In the genomic region with DNA sequence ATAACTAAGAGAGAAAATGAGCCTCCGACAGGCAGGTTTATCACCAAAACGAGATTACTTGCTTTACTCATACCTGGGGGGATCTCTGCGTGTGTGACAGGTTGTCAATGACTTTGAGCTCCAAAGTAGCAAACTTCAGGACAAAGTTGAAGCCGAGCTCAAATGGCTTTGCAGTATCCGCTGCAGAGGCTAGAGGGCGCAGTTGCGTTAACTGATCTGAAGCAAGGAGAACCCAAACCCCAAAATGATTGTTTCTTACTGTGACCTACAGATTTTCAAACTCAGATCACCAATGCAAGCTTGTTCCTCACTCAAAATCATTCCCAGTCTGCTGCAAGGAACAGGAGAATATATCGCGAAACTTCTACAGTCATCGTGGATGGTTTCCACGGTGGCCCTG, we compare ENCODE assay signal across 9 mouse cellular contexts. TPM values are rescaled to one million over a fixed set of nuclear protein-coding genes. Genes with fewer than 3 reads are reported as not detected.
DNase-seq lines count a peak whose midpoint lies in the region; ATAC-seq and TF ChIP-seq lines count a peak whose summit lies in the region.
"Had no signal": no experiment of that assay in that cellular context is flagged by ENCODE, and none has a peak within 500 bp of the region (broad histone marks: within the 10 kb centered on the region; RNA-seq: fewer than 3 reads in every experiment).

No protein-coding gene starts in this region.

- H3K27ac ChIP-seq in intestine, postnatal 0 days (ENCODE audit: low read depth, low read length), result no peak overlapping the region
- no peak overlapping the region for H3K27ac ChIP-seq in intestine, embryonic 16.5 days (ENCODE audit: low read length)
- H3K27ac ChIP-seq in embryonic fibroblast, embryonic 13.5 days (ENCODE audit: insufficient read depth, low read length), result no peak overlapping the region
- no peak overlapping the region for H3K27ac ChIP-seq in liver, adult 2 months (replicated peaks; ENCODE audit: insufficient read depth, low read depth, low read length)
- H3K27ac ChIP-seq: embryonic facial prominence, embryonic 13.5 days had no signal

- no peaks in the 10 kb centered on the region for H3K9me3 ChIP-seq in intestine, postnatal 0 days (ENCODE audit: control insufficient read depth)
- H3K9me3 ChIP-seq in intestine, embryonic 16.5 days (ENCODE audit: control insufficient read depth, low read length), result no peaks in the 10 kb centered on the region
- H3K9me3 ChIP-seq: embryonic facial prominence, embryonic 13.5 days had no signal

- TF ChIP-seq CTCF in intestine, postnatal 0 days (IDR thresholded peaks at IDR 0.05; ENCODE audit: low read depth), result peak; percentile 86
- peak; percentile 67; the same call in 1 of the 2 replicates for TF ChIP-seq CTCF in embryonic fibroblast, embryonic 13.5 days (IDR thresholded peaks at IDR 0.05; ENCODE audit: borderline replicate concordance, insufficient read depth, low read length)
- TF ChIP-seq CTCF in liver, adult 2 months (IDR thresholded peaks at IDR 0.05; ENCODE audit: low read depth, low read length), result peak; percentile 81

- ATAC-seq in intestine, postnatal 0 days, result no peak
- no peak for ATAC-seq in intestine, embryonic 16.5 days

- H3K36me3 ChIP-seq in intestine, postnatal 0 days (ENCODE audit: control insufficient read depth, insufficient read depth), result no peaks in the 10 kb centered on the region
- no peaks in the 10 kb centered on the region for H3K36me3 ChIP-seq in intestine, embryonic 16.5 days (ENCODE audit: control insufficient read depth, insufficient read depth, low read length)
- H3K36me3 ChIP-seq in liver, adult 2 months (ENCODE audit: control insufficient read depth, insufficient read depth, low read length), result no peaks in the 10 kb centered on the region
- H3K36me3 ChIP-seq: embryonic facial prominence, embryonic 13.5 days had no signal

- 25% methylated on average over 11 of the region's 11 CpGs for WGBS in intestine, postnatal 0 days
- WGBS in intestine, embryonic 16.5 days, result 30% methylated on average over 11 of the region's 11 CpGs
- WGBS in liver, adult 2 months, result 20% methylated on average over 11 of the region's 11 CpGs

- H3K27me3 ChIP-seq in intestine, postnatal 0 days (replicated peaks; ENCODE audit: control insufficient read depth, insufficient read depth, low read length), result no peaks in the 10 kb centered on the region
- no peaks in the 10 kb centered on the region for H3K27me3 ChIP-seq in intestine, embryonic 16.5 days (replicated peaks; ENCODE audit: control insufficient read depth, insufficient read depth, low read length)
- 0 out of 2 replicates have a peak, but pooled peaks cover 2% of the 10 kb centered on the region for H3K27me3 ChIP-seq in liver, adult 2 months (ENCODE audit: control insufficient read depth, insufficient read depth, low read length)
- H3K27me3 ChIP-seq: embryonic facial prominence, embryonic 13.5 days had no signal

- H3K4me3 ChIP-seq in intestine, postnatal 0 days (ENCODE audit: low read depth, low read length), result no peak overlapping the region
- H3K4me3 ChIP-seq in intestine, embryonic 16.5 days (ENCODE audit: low read length), result no peak overlapping the region
- H3K4me3 ChIP-seq in embryonic fibroblast, embryonic 13.5 days (ENCODE audit: insufficient read depth, low read length), result no peak overlapping the region
- H3K4me3 ChIP-seq in liver, adult 2 months (ENCODE audit: insufficient read depth, low read depth, low read length), result no peak overlapping the region
- H3K4me3 ChIP-seq: embryonic facial prominence, embryonic 13.5 days had no signal

- no peak for TF ChIP-seq POLR2A in embryonic fibroblast, embryonic 13.5 days (IDR thresholded peaks at IDR 0.05; ENCODE audit: low read depth, low read length)
- TF ChIP-seq POLR2A in liver, adult 2 months (IDR thresholded peaks at IDR 0.05; ENCODE audit: extremely low read depth, insufficient read depth, low read length), result no peak

- no peak overlapping the region for H3K9ac ChIP-seq in intestine, postnatal 0 days (ENCODE audit: low read depth, low read length)
- no peak overlapping the region for H3K9ac ChIP-seq in intestine, embryonic 16.5 days (ENCODE audit: low read depth, low read length)
- no peak overlapping the region for H3K9ac ChIP-seq in liver, adult 2 months (ENCODE audit: low read depth, low read length)
- H3K9ac ChIP-seq: embryonic facial prominence, embryonic 13.5 days had no signal

- no peaks in the 10 kb centered on the region for H3K79me2 ChIP-seq in liver, adult 2 months (ENCODE audit: control insufficient read depth, insufficient read depth, low read length)

- H3K4me1 ChIP-seq in intestine, postnatal 0 days (replicated peaks; ENCODE audit: control insufficient read depth, insufficient read depth, low read length), result no peaks in the 10 kb centered on the region
- H3K4me1 ChIP-seq in intestine, embryonic 16.5 days (ENCODE audit: control insufficient read depth, insufficient read depth, low read length), result no peaks in the 10 kb centered on the region
- 0 out of 2 replicates have a peak, but pooled peaks cover 5% of the 10 kb centered on the region for H3K4me1 ChIP-seq in embryonic fibroblast, embryonic 13.5 days (ENCODE audit: control insufficient read depth, insufficient read depth, low read length)
- H3K4me1 ChIP-seq in liver, adult 2 months (ENCODE audit: control insufficient read depth, insufficient read depth, low read length), result no peaks in the 10 kb centered on the region

- DNase-seq in adrenal gland, postnatal 4 days (ENCODE audit: low spot score in 2 of 2), result peak; percentile 30 to 43
- DNase-seq in kidney, adult 9 months, result peak; percentile 69
- DNase-seq in liver, adult 2 months (ENCODE audit: extremely low read depth, low read depth, low spot score), result peak; percentile 53
- peak; percentile 33 for DNase-seq in retina, postnatal 7 days (ENCODE audit: low read depth, low spot score)
- DNase-seq in urinary bladder, postnatal 10 days (ENCODE audit: low spot score), result peak; percentile 17

- no peak overlapping the region for H3K4me2 ChIP-seq in intestine, postnatal 0 days (replicated peaks; ENCODE audit: low read depth)
- no peak overlapping the region for H3K4me2 ChIP-seq in intestine, embryonic 16.5 days (ENCODE audit: low read depth, low read length)
- H3K4me2 ChIP-seq: embryonic facial prominence, embryonic 13.5 days had no signal

RNA-seq across cellular contexts. Expression of gene Fer, which starts 59.3 kb away (rescaled TPM):
- 12.6 and 13.6 TPM in 2 replicates for polyA plus RNA-seq in intestine, postnatal 0 days (2015; fragmentation: Nextera tagmentation; extraction: Ambion mirVana)
- 20.7 and 20.9 TPM in 2 replicates for polyA plus RNA-seq in intestine, embryonic 16.5 days (2015; fragmentation: Nextera tagmentation; extraction: Ambion mirVana)
- total RNA-seq in adrenal gland, postnatal 4 days (2021), result 10 to 100 TPM; 23.6 to 27.4 TPM
- 67.9 and 73.2 TPM in 2 replicates for polyA plus RNA-seq in embryonic fibroblast, embryonic 13.5 days (2011; ENCODE audit: insufficient read length, low read depth, missing spikeins)
- total RNA-seq in liver, adult 2 months (2014; rRNA removed), result 9.6 and 12.0 TPM in 2 replicates
- 1.2 and 1.3 TPM in 2 replicates for polyA plus RNA-seq in liver, adult 2 months (2012; rRNA removed)

RNA-seq across cellular contexts. Expression of gene A930002H24Rik, which starts 60.0 kb away (rescaled TPM):
- polyA plus RNA-seq in intestine, postnatal 0 days (2015; fragmentation: Nextera tagmentation; extraction: Ambion mirVana), result 2.4 and 2.6 TPM in 2 replicates
- polyA plus RNA-seq in intestine, embryonic 16.5 days (2015; fragmentation: Nextera tagmentation; extraction: Ambion mirVana), result 2.0 and 2.9 TPM in 2 replicates
- 1 to 10 TPM; 1.8 to 1.9 TPM for total RNA-seq in adrenal gland, postnatal 4 days (2021)
- 2.1 and 2.6 TPM in 2 replicates for polyA plus RNA-seq in embryonic fibroblast, embryonic 13.5 days (2011; ENCODE audit: insufficient read length, low read depth, missing spikeins)
- total RNA-seq in liver, adult 2 months (2014; rRNA removed), result 0.74 TPM in 1 of 2 replicates, not detected in the other
- 0.72 TPM in 1 of 2 replicates, not detected in the other for polyA plus RNA-seq in liver, adult 2 months (2012; rRNA removed)

Comparison
In these comparisons a context has a peak if more than half of its experiments do, and no peak if none do; other contexts are left out.
1. DNase-seq: peak in every context shown above with its lines; median percentile 69 in kidney, adult 9 months; 53 in liver, adult 2 months; 36 in adrenal gland, postnatal 4 days; 33 in retina, postnatal 7 days; 17 in urinary bladder, postnatal 10 days.